Mouse (Mus musculus): ENCODE results near the gene Ppp5c.
A peak's percentile ranks its signal among the peaks of the same experiment; 100 is the strongest.

DNA sequence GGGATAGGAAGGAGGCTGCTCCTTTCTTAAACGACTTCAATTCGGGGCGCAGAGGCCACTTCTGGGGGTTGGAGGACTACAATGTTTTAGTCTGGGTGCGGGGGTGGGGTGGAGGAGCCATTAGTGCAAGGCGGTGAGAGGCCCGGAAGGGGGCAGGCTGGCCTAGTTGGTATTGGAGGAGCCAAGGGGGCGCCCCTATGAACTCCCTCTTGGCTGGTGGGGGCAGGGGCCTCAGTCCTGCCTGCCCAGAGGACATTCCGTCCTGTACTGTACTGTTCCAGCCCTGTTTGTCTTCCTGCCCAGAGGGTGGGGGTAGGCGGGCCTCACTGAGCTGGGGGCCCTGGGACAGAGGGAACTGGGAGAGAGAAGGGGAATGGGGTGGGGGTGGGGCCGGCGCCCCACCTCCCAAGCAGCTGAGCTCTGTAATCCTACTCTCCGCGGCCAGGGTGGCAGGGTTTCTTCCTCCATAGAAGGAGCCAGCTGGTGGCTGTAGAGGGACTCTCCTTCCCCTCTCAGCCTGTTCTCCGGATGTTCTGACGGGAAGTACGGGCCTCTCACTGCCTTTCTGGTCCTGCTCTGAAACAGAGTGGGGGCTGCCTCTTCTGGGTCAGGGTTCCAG, 30.5 kb upstream of the Ppp5c start:
- TF ChIP-seq POLR2A (IDR thresholded peaks at IDR 0.05; ENCODE audit: control insufficient read depth in 1 of 2, insufficient read depth in 1 of 2, low read depth in 1 of 2, low read length in 2 of 2, poor library complexity in 1 of 2) = peak in 1 of 2 experiments; percentile 60; a peak in 2 of 4 replicates
- no peak for TF ChIP-seq TCF12 (IDR thresholded peaks at IDR 0.05; ENCODE audit: low read depth, low read length)
- TF ChIP-seq MAZ (IDR thresholded peaks at IDR 0.05; ENCODE audit: low read depth, low read length) = peak; percentile 31; the same call in 1 of the 2 replicates
- TF ChIP-seq CTCF (IDR thresholded peaks at IDR 0.05 in 2 of 3, conservative IDR thresholded peaks at IDR 0.05 in 1 of 3; ENCODE audit: control insufficient read depth in 1 of 3, insufficient read depth in 1 of 3, low read depth in 2 of 3, low read length in 3 of 3, poor library complexity in 1 of 3, severe bottlenecking in 1 of 3) = peak in 2 of 3 experiments; percentile 41 to 52; a peak in 4 of 6 replicates
- no peak for TF ChIP-seq TAL1 (IDR thresholded peaks at IDR 0.05; ENCODE audit: low read length)
- no peak for TF ChIP-seq MXI1 (IDR thresholded peaks at IDR 0.05; ENCODE audit: low read depth, low read length)
- TF ChIP-seq MAFK (IDR thresholded peaks at IDR 0.05; ENCODE audit: borderline replicate concordance, low read depth, low read length) = no peak
